Mouse (Mus musculus) layer of hippocampus, adult 18-20 months (tissue): ENCODE results near the gene Hoxd9. TPM values are rescaled to one million over a fixed set of nuclear protein-coding genes. Genes with fewer than 3 reads are reported as not detected.

Experiments
- DNase-seq, 2 experiments: peaks; one replicate each; pipeline ENCODE4 v3.0.0; 2022; ENCODE audit warnings: low spot score in 2 of 2
- total RNA-seq, 2 experiments: library from RNA; stranded (reverse); gene quantifications; 2 replicates each; pipeline ENCODE4 v1.2.3; 2021

Hoxd9 gene
- total RNA-seq, 2 experiments from 2014 or later = not detected

DNA sequence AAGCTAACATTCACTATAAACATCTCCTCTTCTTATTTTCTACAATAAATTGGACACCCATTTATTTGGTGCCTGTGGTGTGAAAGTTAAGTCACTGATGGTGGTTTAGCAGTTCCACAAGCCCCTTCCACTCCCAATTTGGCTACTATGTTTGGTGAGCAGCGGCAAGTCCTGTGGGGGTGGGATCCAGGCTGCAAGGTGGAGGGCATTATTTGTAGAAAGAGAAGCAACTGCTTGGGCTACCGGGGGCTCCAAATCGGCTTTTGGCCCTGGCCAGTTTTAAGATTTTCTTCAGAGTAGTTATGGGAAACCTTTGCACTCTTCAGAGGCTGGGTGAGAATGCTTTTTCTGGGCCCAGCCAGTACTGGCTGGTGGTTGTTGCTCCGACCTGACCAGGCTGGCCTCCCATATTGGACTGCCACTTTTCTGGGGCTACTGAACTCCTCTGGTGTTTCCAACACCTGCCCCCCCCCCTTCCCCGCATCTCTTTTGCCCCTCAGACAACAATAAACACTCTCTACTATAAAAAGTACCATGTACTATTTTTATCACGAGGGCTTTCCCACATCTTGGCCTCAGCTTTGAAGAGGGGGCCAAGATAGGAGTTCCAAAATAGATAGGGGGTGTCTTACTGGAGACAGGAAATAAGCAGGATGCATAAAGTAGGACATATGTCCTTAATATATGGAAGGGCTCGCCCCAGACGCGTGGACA is 34.4 kb downstream of the Hoxd9 start:
- no peak for DNase-seq

DNA sequence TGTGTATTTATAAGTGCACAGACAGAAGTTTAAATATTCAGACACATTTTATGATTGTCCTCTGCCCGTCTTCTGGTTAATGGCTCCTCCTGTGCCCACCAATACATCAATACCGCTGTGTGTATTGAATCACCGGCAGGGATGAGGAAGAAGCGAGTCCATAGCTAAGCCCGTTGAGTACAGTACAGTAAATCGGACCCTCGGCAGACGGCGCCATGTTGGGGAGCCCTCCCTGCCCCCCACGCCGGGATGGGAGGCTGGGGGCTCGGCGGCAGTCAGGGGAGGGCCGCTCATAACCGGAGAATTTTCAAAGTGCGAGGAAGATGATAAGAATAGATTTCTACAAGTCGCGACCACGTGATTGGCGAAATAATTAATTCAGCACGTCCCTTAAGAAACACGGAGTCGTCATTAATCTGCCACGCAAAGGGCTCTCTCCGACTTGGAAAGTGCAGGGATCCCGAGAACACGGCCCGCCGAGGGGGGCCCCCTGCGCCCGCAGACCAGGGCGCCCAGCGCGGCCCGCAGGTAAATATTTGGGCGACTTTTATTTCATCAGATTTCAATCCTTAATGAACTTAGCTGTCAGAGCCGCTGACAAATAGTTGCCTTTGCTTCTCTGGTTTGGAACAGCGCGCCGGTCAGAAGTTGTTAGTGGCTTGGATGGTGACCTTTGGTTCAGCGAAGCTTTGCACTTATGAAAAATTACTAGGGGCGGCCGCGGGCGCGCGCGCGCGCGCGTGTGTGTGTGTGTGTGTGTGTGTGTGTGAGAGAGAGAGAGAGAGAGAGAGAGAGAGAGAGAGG is 35.2 kb downstream of the Hoxd9 start:
- no peak for DNase-seq

DNA sequence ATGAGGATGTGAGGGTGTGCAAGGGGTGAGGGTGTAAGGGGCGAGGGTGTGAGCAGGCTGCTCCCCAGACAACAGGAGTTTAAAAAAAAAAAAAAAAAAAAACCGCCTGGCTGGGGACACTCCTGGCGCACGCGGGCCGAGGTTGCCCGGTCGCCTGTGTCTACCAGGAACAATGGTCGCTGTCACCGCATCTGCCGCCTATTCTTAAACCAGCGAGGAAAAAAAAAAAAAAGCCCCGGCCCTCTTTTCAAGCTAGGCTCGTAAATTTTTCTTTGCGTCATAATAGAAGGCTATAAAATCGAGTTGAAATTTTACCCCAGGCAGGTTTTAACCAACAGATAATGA is 35.8 kb downstream of the Hoxd9 start:
- DNase-seq = no peak

DNA sequence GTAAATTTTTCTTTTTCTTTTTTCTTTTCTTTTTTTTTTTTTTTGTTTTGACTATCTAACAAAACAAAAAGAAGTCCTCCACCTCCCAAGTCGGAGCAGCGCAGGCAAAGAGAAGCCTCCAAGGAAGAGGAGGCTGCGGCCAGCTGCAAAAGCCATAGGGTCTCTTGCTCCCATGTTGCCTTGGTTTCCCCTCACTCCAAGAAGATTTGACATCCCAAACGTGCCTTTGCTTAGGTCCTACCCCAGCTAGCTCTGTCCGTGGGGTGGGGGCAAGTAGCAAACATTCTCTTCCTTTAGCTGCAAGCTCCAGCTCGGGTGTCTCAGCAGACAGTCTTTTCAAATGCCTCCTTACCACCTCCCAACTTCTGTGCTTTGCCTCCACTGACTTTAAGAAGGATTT is 36.2 kb downstream of the Hoxd9 start:
- no peak for DNase-seq

DNA sequence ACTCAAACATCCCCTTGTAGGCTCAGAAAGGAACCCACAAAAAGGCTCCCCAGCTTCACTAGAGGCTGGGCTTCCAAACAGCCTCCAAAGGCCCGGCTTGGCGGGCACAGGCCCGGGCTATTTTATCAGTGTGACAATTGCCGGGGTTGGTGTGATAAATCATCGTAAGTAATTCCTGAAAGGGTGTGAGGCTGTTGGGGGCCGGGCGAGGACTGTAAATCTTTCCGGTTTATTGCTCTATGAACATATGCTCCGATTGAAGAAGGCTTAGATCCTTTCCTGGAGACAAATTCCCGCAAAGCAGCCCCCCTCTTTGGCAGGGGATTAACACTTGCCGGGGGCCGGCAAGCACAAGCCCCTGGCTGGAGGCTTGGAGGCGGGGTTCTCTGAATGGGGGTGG is 36.9 kb downstream of the Hoxd9 start:
- no peak for DNase-seq

DNA sequence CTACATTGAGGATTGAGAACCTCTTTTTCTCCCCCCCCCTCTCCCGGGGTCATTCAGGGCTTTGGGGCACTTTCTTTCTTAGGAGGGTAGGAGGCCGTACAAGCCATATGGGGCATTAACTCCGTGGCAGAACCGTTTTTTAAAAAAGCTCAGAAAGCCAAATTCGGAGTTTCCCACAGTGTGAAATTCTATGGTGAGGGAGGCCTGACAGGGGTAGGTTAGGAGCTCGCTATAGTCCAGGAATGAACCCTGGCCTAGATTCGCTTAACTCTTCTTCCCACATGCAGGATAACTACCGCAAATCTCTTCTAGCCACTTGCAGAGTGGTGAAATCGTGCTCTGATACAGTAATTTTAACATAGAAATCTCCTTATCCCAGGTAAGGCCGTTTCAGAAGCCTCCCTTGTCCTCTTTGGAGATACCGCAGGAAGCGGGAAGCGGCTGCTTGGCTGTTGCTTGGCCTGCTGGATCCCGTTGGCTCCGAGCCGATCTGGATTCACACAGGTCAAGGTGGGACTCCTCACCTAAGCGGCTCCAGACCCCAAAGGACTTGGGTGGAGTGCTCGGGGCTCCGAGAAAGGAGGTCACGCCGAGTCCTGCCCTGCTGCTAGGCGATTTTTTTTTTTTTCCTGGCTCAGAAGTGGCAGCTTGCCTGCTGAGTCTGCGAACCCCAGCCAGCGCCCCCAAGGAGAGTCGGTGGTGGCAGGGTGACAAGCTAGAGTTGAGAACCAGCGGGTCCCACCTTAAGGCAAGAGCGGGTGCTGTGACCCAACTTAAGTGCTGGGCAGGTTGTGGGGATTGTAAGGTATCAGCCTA is 37.7 kb downstream of the Hoxd9 start:
- no peak for DNase-seq

DNA sequence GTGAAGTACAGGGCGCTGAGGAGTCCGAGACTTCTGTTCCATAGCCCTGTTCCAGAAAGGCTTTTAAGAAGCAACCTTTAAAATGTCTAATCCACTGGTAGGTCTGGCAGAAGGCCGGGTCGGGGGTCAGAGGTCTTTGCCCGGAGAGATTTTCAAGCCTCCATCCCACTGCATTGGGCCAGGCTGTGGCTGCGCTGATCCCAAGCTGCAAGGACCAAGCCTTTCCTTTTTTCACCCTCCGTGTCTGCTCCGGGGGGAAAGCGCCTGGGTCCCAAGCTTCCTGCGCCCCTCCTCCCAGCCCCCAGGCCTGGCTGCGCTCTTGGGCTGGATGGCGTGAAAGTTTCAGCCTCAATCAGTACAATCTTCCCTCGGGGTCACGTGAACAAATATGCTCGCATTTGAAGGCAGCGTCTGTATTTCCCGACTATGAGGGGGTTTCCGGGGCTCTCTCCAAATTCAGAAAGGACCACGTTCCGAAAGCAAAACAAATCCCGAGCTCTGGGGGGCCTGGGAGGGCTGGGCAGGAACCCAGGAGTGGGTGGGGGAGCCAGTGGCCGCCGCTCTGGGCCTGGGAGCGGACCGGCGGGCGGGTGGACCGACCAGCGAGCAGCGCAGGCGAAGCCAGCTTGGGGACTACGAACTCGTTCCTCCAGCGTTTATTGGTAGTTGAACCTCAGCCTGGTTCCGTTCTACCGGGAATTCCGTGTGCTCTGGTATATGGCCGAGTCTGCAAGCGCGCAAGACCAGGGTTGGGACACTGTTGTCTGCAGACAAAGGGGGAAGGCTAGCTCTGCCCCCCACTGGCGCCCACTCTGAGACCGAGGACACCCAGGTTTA is 38.5 kb downstream of the Hoxd9 start:
- DNase-seq = no peak

DNA sequence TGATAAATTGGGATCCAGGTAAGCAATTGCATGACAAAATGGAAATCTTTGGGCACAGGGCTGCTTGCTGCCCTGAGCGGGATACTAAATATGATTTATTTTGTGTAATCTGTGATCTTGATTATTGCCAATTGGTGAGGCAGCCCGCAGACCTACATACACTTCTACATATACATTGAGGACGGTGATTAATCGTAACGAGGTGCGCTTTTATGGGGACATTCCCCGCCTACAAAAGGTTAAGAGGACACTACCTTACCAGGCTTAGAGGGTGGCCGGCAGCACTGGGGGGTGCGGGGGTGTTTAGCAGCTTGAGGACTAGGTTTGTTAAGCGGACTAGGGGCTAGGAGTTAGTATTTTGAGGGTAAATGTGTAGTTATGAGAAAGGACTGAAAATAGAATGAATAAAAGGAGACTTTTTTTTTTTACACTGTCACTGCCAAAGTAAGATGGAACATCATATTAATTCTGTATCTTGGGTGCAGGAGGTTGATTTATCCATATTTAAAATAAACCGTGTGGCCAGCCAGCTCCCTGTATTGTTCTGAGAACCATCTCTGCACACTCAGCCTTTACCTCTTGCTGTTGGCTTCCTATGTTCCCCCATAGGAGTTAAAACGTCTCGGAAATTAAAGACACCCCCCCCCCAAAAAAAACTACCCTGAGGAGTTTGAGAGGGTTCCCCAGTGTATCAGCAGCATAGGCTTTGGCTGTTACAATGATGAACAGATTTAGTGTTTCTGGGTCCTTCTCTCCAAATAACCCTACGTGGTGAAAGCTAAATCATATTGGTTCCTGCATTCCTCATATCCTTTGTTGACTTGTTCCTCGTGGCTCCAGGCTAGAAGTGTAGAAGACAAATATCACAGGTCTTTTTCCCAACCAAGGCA is 39.4 kb downstream of the Hoxd9 start:
- DNase-seq = no peak

DNA sequence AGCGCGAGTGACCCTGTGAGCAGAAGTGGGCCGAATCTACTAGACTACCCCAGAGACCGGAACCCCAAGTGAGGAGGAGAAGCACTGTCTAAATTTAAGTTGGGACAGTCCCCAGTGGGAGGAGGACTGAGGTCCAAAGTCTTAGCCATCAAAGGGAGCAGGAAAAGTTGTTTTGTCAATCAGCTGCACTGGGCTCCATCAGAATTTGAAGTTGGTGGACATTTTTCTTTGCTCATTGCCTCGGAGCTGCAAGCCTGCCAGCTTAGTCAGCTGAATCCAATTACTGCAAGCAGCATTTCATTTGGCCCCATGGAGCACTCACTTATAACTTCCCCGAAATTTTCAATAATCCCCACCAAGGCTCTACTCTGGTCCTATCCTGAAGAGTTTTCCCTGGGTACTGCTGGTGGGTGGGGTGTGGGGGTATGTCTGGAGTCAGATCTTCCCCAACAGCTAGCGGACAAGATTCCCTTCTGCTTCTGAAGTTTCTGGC is 40.1 kb downstream of the Hoxd9 start:
- DNase-seq = no peak

DNA sequence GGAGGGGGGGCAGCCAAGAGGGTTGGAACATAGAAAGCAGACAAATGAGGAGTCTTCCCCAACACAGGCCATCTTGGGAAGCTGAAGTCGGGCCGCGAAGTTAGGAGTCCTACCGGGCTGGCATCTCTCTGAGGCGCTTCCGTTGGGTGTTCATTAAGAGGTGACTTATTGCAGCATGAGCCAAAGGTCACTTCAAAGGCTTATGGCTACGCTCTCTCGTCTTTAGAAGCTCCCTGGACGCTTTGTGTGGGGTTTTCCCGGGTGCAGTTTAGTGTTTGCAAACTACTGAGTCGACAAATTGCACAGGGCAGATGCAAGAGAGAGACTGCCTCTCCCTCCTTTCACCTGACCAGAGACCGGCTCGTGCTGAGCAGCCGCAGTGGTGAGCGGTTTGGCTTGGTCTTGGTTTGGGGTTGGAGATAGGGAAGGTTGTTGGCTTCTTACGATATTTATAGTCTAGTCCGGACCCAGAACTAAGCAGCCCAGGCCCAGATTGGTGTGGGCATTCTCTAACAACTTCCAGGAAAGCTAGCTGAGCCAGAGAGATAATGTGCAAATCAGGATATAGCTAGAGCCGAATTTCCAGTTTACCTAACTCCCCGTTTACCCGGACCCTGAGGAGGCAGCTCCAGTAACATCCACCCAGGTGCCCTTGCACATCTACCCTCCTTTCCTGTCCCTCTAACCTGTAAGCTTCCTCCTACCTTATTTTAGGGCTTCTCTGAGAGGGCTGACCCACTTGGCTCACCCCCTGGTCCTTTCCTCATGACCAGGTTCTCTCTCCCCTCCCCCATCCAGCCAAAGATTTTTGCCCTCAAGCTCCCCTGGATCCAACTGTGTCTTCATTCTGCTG is 41.3 kb downstream of the Hoxd9 start:
- no peak for DNase-seq

DNA sequence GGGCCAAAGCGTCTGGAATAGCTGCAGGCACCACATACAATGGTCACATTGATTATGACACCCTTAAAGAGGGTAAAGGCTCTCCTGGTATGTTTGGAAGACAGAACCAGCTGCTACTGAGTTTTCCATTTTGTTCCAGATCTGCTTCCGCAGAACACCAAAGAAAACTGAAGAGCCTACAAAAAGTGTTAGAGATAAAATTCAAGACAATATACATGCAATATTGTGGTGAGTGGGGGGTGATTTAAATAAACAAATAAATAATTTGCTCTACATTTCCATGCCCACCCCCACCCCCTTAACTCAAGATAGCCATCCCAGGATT is 41.9 kb downstream of the Hoxd9 start:
- DNase-seq = no peak

DNA sequence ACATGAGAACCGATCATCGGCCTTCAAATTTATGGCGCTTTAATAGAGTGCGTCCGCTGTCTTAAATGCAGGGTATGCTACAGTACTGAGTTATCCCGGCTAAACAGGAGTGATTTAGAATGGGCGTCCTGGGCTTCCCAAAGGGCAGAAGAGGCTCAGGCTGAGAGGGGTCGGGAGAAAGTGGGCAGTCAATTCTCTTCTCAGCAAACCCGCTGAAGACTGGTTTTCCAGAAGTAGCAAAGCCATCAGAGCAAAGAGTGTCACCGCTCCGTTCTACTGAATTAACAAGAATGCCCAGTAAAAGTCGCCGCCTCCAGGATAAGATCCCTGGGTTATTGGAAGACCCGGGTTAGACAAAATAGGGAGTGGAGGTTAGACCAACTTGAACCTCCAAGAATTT is 42.3 kb downstream of the Hoxd9 start:
- DNase-seq = no peak

DNA sequence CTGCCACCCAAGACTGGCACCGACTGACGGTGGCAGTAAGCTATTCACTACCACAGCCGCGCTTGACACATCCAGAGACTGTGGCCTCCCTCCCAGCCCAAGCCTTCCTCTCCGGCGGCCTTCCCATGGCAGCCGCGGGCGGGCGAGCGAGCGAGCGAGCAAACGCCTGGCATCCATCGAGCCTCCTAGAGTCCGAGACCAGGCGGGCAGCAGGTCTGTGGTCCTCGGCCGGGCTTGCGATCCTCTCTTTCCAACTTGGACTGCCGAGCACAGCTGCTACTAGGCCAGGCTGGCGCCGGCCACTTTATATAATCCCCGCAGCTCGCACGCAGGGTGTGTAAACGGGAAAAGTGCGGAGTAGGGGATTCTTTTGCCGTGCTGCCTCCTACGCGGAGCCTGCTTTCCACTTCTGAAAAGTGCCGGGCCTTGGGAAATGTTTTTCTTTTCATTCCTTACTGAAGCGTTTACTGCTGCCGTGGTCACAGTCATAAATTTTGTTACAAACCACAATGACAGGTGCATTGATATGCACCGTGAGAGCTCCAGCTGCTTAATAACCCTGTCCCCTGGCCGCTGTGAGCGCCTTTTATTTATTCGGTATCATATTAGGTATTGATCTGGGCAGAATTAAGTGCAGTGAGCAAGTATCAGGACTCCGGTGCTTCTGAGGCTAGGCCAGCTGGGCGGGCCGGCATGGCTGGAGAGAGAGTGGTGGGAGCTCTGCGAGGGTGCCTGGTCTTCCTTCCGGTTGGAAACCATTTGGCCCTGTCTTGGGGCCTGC is 43.0 kb downstream of the Hoxd9 start:
- no peak for DNase-seq

DNA sequence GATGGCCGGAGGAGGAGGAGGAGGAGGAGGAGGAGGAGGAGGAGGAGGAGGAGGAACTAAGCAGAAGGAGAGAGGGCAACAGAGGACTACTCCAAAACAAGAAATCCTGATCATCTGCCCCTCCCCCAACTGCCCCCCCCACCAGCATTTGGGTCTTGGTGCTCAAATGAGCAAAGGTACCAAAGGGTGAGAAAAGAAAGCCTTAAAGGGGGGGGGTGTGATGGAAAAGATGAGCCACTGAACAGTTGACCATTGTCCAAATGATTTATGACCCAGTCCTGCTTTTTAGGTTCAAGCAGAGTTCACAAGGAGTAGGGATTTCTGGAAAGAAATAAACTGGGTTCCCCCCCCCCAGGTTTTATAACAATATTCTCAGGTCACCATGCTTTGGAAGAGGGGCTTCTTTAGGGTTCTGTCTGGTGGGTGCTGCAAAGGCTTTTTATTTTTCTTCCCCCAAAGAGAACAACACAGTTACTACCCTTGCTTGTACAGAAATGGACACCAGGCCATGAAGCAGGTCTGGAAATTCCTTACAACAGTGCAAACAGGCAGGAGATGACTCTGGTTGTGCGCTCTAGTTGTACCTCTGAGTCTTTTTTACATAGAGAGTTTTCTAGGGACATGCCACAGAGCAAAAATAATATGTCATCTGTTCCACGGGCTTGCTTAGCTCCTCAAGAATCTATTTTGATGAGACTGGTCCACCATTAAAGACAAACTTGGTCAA is 43.9 kb downstream of the Hoxd9 start:
- no peak for DNase-seq

DNA sequence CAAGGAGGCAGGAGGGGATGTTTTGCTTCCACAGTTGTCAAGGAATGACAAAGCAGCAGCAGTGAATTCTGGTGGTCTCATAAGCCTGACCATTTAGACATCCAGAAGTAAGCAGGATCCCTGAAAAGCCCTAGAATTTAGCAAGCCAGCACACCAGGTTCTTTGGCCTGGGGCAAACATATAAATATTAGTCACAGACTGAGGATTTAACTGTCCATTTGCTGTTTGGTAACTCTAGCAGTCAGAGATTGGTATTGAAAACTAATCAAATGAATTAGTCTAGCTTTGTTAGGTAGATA is 44.4 kb downstream of the Hoxd9 start:
- DNase-seq = no peak

DNA sequence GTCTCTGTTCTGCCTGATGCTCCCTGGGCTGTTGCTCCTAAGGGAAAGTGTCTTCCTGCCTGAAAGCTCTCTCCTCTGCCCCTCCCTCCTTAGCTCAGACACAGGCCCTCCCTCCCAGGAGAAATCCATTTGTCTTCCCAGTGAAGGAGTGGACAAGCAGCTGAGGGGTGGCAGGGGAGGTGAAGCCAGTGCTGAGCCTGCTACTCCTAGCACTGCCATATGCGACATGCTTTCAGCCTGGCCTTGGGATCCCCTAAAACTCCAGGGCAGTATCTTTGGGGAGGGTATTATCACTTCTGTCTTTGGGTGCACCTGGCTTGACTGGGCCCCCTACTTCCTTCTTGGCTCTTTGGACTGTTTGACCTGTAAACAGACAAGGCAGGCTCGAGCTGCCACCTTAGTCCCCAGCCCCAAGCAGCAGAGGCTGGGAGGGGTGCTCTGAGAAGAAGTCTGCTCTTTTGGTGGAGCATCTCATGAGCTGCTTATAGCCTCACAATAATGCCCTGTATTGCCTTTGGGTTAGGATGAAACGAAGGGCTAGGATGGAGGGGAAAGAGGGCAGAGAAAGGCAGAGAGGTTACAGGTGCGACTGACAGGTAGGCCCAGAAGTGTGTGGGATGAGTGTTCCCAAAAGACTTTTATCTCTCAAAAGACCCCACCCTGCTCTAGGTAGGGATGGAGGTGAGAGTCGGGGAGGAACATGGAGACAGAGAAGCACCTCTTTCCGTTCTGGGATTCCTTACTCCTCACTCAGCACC is 48.2 kb downstream of the Hoxd9 start:
- DNase-seq = no peak

DNA sequence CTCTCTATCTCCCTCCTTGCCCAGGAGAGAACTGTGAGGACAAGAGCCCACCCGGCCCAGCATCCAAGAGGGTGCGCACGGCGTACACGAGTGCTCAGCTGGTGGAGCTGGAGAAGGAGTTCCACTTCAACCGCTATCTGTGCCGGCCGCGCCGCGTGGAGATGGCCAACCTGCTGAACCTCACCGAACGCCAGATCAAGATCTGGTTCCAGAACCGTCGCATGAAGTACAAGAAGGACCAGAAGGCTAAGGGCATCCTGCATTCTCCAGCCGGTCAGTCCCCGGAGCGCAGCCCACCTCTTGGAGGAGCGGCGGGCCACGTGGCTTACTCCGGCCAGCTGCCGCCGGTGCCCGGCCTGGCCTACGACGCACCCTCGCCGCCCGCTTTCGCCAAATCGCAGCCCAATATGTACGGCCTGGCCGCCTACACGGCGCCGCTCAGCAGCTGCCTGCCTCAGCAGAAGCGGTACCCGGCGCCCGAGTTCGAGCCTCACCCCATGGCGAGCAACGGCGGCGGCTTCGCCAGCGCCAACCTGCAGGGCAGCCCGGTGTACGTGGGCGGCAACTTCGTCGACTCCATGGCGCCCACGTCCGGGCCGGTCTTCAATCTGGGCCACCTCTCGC is 48.9 kb downstream of the Hoxd9 start:
- DNase-seq = no peak
